Mouse (Mus musculus) inflammation-experienced regulatory T-cells (primary cell): ENCODE data around the gene Adm2. TPM values are rescaled to one million over a fixed set of nuclear protein-coding genes. Genes with fewer than 3 reads are reported as not detected.

Experiments used
- polyA plus RNA-seq, 2 experiments: library from polyadenylated mRNA; unstranded; fragments of 100-300 nt; shearing (Covaris generic); gene quantifications; one replicate each; pipeline ENCODE4 v1.2.1; 2017

Gene Adm2
- not detected for polyA plus RNA-seq

DNA sequence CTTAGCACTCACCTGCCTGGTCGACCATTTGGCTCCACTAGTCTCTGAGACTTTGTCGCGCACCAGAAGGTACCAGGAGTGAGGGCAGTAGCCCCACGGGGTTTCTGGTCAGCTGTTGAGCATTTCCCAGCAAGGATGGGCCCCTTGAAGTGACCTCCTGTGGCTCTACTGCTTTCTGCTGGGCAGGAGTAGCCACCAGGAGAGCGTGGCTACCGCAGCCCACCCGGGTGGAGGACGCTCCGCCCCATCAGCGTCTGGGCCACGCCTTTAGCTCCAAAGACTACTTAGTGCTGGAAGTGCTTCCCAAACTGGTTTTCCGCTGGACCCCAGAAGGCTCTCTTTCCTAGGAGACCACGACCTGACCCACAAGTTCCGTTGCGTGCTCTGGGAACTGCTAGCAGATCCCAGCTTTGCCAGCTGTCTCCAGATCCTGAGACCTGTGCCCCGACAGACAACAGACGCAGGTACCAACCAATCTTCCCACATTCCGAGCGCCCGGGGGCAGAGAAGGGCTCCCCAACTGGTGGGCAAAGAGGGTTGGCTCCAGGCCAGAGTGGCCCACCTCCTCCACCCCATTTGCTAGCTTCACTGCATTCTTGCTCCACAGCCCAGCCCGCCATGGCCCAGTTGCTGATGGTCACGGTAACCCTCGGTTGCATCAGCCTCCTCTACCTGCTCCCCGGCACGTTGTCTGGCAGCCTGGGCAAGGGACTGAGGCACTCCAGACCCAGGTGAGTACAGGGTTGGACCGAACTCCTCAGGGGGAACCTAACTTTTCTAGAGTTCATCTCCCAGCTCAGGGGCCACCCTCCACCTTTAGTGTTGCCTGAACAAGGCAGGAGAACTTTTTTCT lies at the start of gene Adm2:
Gene Adm2, plus strand, starts transcription at position 51 of the 853 bp plus-strand sequence.

DNA sequence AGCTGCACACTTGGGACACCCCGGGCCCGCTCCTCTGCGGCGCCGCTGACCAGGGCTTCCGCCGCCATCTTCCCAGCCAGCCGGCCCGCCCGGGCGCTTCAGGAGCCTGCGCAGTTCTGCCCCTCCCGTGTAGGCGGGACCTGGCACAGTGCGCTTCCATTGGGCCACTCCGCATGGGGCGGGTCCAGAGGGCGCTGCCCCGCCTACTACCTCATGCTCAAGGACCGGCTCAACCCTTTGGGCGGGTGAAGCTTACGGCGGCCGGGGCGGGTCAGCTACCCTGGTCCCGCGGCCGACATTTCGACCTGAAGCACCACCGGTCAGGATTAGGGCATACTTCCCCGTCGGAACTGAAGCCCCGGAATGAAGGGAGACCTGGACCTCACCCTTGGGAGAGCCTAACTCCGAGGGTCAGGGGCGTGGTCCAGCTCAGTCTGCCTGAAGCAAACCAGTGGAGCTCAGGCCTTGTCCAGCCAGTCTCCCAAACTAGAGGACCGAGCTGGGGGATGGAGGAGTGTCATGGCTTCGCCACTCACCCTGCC lies 7.3 kb upstream of the Adm2 start, which contains the start of gene Sbf1:
Gene Sbf1, minus strand, starts transcription at position 122 of the 542 bp plus-strand sequence.

GRCm38 (mm10) chr15:89334271-89334670 lies 11.8 kb downstream of the Adm2 start, which contains the start of gene Miox:
Miox (plus strand) TSS chr15:89334398.

DNA sequence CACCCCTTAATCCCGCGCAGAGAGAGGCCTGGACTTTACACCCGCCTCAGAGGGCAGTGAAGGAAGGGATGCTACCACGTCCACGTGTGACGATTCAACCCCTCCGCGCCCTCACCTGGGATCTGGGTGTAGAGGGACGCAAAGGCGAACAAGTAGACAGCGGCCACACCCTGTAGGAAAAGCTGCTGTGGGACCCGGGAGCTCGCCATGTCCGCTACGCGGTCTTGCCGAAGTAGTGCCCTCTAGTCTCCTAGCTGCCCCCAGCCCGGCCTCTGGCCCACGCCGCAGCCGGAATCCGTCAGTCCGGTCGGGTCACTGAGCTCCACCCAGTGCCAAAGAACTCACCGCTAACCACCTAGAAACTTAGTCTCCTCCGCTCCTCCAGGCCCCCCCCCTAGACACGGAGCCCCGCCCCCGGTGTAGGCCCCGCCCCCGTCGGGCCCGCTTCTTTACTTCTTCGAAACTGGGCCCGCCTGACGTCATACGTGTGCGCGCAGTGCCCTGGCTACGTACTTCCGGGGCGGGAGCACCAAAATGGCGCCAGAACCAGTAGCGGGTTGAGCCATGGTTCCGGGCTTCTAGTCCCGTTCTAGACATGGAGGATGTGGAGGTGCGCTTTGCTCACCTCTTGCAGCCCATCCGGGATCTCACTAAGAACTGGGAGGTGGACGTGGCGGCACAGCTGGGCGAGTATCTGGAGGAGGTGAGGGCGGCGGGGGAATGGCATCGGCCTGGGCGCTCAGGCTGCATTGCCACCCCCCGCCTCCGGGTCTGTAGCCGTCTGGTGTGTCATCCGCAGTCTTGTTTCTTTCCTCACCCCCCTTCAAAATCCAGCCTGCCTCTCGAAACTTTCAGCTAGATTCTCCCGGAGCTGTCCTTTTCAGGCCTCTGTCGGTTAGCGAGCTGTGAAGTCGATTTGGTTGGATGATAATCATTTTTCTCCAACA lies 33.0 kb downstream of the Adm2 start, which contains the start of the genes Lmf2 and Ncaph2:
Gene Lmf2, minus strand, starts transcription at position 419 of the 947 bp plus-strand sequence.
Gene Ncaph2, plus strand, starts transcription at position 479 of the 947 bp plus-strand sequence.

DNA sequence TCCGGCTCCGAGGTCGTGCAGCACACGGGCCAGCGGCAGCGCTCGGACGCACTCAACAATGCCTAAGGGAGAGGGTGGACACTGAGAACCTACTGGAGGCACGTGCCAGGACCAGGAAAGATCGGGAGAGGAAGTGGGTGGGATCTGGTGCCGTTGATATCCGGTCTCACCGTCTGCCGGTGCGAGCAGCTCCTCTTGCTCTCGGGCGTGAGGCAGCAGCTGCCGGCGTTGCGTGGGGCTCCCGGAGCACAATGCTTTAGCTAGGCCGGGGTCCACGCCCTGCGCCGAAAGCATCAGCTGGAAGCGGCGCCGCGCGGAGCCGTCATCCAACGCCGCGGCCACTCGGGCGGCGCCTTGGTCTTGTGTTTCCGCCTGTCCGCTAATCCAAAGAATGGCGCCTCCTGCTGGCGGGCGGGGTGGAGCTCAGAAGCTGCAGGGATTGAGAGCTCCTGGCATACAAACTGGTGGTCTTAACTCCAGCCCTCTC lies 51.3 kb downstream of the Adm2 start, which contains the start of gene Sco2:
Gene Sco2, minus strand, starts transcription at position 85 of the 487 bp plus-strand sequence.

Other genes with a start within 250 kb of the Adm2 start
- 10 to 100 TPM; 86.7 to 98.2 TPM for gene Trabd, start 247.6 kb upstream of the Adm2 start, polyA plus RNA-seq
- 10 to 100 TPM; 53.0 to 58.7 TPM for gene Selenoo, start 233.6 kb upstream of the Adm2 start, polyA plus RNA-seq
- gene Tubgcp6, start 199.6 kb upstream of the Adm2 start, polyA plus RNA-seq = 10 to 100 TPM; 24.7 to 25.1 TPM
- gene Hdac10, start 194.0 kb upstream of the Adm2 start, polyA plus RNA-seq = 10 to 100 TPM; 55.7 to 63.3 TPM
- 10 to 100 TPM in 1 of 2 experiments, 1 to 10 TPM in 1; 8.4 to 18.8 TPM for gene Mapk12, start 182.0 kb upstream of the Adm2 start, polyA plus RNA-seq
- gene Mapk11, start 173.1 kb upstream of the Adm2 start, polyA plus RNA-seq = 100 to 1,000 TPM in 1 of 2 experiments, 10 to 100 TPM in 1; 50.7 to 111 TPM
- 1 to 10 TPM; 2.3 to 6.2 TPM for gene Plxnb2, start 141.9 kb upstream of the Adm2 start, polyA plus RNA-seq
- gene Dennd6b, start 126.2 kb upstream of the Adm2 start, polyA plus RNA-seq = 10 to 100 TPM; 36.9 to 42.4 TPM
- 10 to 100 TPM; 19.8 to 22.8 TPM for gene Ppp6r2, start 111.2 kb upstream of the Adm2 start, polyA plus RNA-seq
- gene Sbf1, start 7.4 kb upstream of the Adm2 start, polyA plus RNA-seq = 100 to 1,000 TPM; 183 to 186 TPM
- not detected for gene Miox, start 11.7 kb downstream of the Adm2 start, polyA plus RNA-seq
- gene Lmf2, start 32.9 kb downstream of the Adm2 start, polyA plus RNA-seq = 10 to 100 TPM; 57.0 to 69.5 TPM
- gene Ncaph2, start 33.0 kb downstream of the Adm2 start, polyA plus RNA-seq = 100 to 1,000 TPM; 139 to 146 TPM
- 10 to 100 TPM in 1 of 2 experiments, 1 to 10 TPM in 1; 7.7 to 19.2 TPM for gene Sco2, start 51.1 kb downstream of the Adm2 start, polyA plus RNA-seq
- gene Tymp, start 54.3 kb downstream of the Adm2 start, polyA plus RNA-seq = 1 to 10 TPM; 1.5 to 1.8 TPM
- gene Odf3b, start 56.6 kb downstream of the Adm2 start, polyA plus RNA-seq = 1 to 10 TPM in 1 of 2 experiments, under 1 TPM in 1; 0.71 to 1.4 TPM
- under 1 TPM; 0.13 to 0.83 TPM for gene Klhdc7b, start 62.2 kb downstream of the Adm2 start, polyA plus RNA-seq
- gene Syce3, start 87.8 kb downstream of the Adm2 start, polyA plus RNA-seq = under 1 TPM in 1 of 2 experiments, not detected in 1; 0.62 TPM
- gene Cpt1b, start 103.1 kb downstream of the Adm2 start, polyA plus RNA-seq = 1 to 10 TPM in 1 of 2 experiments, under 1 TPM in 1; 0.64 to 1.6 TPM
- gene C730034F03Rik, start 106.9 kb downstream of the Adm2 start, polyA plus RNA-seq = 1 to 10 TPM; 3.3 to 6.9 TPM
- not detected for gene Gm44502, start 107.0 kb downstream of the Adm2 start, polyA plus RNA-seq
- 100 to 1,000 TPM; 103 to 119 TPM for gene Chkb, start 107.2 kb downstream of the Adm2 start, polyA plus RNA-seq
- gene Mapk8ip2, start 131.2 kb downstream of the Adm2 start, polyA plus RNA-seq = under 1 TPM; 0.27 to 0.86 TPM
- gene Arsa, start 154.7 kb downstream of the Adm2 start, polyA plus RNA-seq = 10 to 100 TPM; 19.2 to 22.1 TPM
- under 1 TPM; 0.06 to 0.13 TPM for gene Shank3, start 176.9 kb downstream of the Adm2 start, polyA plus RNA-seq
- not detected for gene Acr, start 245.6 kb downstream of the Adm2 start, polyA plus RNA-seq